Mouse (Mus musculus): ENCODE measurements around the gene Arhgap45.
"Not testable (repeated sequence)": the region's sequence is repeated elsewhere in the genome, so short reads cannot be mapped to it uniquely, and the experiment has no call there.

Arhgap45 gene

GRCm38 (mm10) chr10:80033511-80034391 is 17.3 kb downstream of the Arhgap45 start:
- peak; percentile 77 for DNase-seq (ENCODE audit: low spot score)

GRCm38 (mm10) chr10:80035148-80035547 is 18.7 kb downstream of the Arhgap45 start:
- DNase-seq (ENCODE audit: low spot score): no peak

GRCm38 (mm10) chr10:80035686-80036085 is 19.2 kb downstream of the Arhgap45 start:
- peak; percentile 74 for DNase-seq (ENCODE audit: low spot score)

- DNase-seq (ENCODE audit: low spot score): no peak
Observed at GRCm38 (mm10) chr10:80036832-80037231, 20.4 kb downstream of the Arhgap45 start.

- DNase-seq (ENCODE audit: low spot score): peak; percentile 98
Observed at GRCm38 (mm10) chr10:80039559-80039979, 23.1 kb downstream of the Arhgap45 start, which contains the start of gene Polr2e. TSS of gene Polr2e (minus strand) at chr10:80039795.

- DNase-seq (ENCODE audit: low spot score): not testable (repeated sequence)
Observed at GRCm38 (mm10) chr10:80041409-80042060, 25.1 kb downstream of the Arhgap45 start.

- DNase-seq (ENCODE audit: low spot score): no peak
Observed at GRCm38 (mm10) chr10:80044087-80044486, 27.6 kb downstream of the Arhgap45 start.

GRCm38 (mm10) chr10:80045364-80045763 is 28.9 kb downstream of the Arhgap45 start:
- DNase-seq (ENCODE audit: low spot score): not testable (repeated sequence)

GRCm38 (mm10) chr10:80045766-80046165 is 29.3 kb downstream of the Arhgap45 start:
- DNase-seq (ENCODE audit: low spot score): no peak

GRCm38 (mm10) chr10:80047041-80047565 is 30.6 kb downstream of the Arhgap45 start, which contains the start of gene Gpx4:
TSS of gene Gpx4 (plus strand) at chr10:80047166.
- DNase-seq (ENCODE audit: low spot score): no peak

- DNase-seq (ENCODE audit: low spot score): no peak
Observed at GRCm38 (mm10) chr10:80048396-80048795, 31.9 kb downstream of the Arhgap45 start.

GRCm38 (mm10) chr10:80048834-80049233 is 32.4 kb downstream of the Arhgap45 start:
- no peak for DNase-seq (ENCODE audit: low spot score)

- peak; percentile 50 for DNase-seq (ENCODE audit: low spot score)
Observed at GRCm38 (mm10) chr10:80050244-80050643, 33.8 kb downstream of the Arhgap45 start.

GRCm38 (mm10) chr10:80050885-80051617 is 34.6 kb downstream of the Arhgap45 start:
- DNase-seq (ENCODE audit: low spot score): no peak

- peak; percentile 82 for DNase-seq (ENCODE audit: low spot score)
Observed at GRCm38 (mm10) chr10:80051618-80052373, 35.3 kb downstream of the Arhgap45 start.

GRCm38 (mm10) chr10:80052374-80052764 is 35.9 kb downstream of the Arhgap45 start:
- no peak for DNase-seq (ENCODE audit: low spot score)

- peak; percentile 100 for DNase-seq (ENCODE audit: low spot score)
Observed at GRCm38 (mm10) chr10:80053259-80053780, 36.9 kb downstream of the Arhgap45 start.

- peak; percentile 71 for DNase-seq (ENCODE audit: low spot score)
Observed at GRCm38 (mm10) chr10:80053831-80054815, 37.7 kb downstream of the Arhgap45 start.

GRCm38 (mm10) chr10:80054911-80055310 is 38.5 kb downstream of the Arhgap45 start:
- not testable (repeated sequence) for DNase-seq (ENCODE audit: low spot score)

- no peak for DNase-seq (ENCODE audit: low spot score)
Observed at GRCm38 (mm10) chr10:80055364-80055763, 38.9 kb downstream of the Arhgap45 start.

Data from lung, postnatal 25 days (tissue).